In the genomic region with DNA sequence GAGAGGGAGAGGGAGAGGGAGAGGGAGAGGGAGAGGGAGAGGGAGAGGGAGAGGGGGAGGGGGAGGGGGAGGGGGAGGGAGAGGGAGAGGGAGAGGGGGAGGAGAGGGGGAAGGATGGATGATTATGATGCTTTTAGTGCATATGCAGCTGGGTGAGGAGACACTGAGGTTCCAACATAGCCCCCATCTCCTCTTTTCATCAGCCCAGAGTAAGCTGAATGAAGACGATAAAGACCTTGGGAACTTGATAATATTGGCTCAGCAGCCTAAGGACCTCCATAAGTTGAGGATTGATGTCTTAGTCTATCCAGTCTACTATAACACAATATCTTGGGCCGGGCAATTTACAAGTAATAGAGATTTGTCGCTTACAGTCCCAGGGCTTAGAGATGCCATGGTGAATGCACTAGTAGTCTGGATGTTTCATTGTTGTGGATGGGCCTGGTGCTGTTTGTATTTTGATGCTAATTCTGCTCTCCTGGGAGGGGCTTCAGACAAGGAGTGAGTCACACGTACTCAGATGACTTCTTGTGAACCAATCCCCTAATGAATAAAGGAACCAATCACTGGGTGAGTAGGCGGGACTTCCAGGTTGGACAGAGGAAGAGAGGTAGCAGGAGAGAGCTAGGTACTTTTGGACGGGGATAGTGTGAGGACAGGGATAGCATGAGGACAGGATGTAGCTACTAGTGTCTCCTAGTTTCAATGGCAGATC, we compare ENCODE assay signal across 20 mouse cellular contexts. TPM values are rescaled to one million over a fixed set of nuclear protein-coding genes. Genes with fewer than 3 reads are reported as not detected.
DNase-seq lines count a peak whose midpoint lies in the region; ATAC-seq and TF ChIP-seq lines count a peak whose summit lies in the region.
"Had no signal": no experiment of that assay in that cellular context is flagged by ENCODE, and none has a peak within 500 bp of the region (broad histone marks: within the 10 kb centered on the region; RNA-seq: fewer than 3 reads in every experiment).

No protein-coding gene starts in this region.

- ATAC-seq in forebrain, embryonic 13.5 days, result 0 out of 2 replicates have a peak, but pooled peaks have one; percentile 41
- 0 out of 2 replicates have a peak, but pooled peaks have one; percentile 30 for ATAC-seq in midbrain, embryonic 13.5 days
- ATAC-seq in midbrain, embryonic 11.5 days (ENCODE audit: low FRiP score), result no peak
- ATAC-seq: forebrain, embryonic 14.5 days had no signal

- no peak overlapping the region for H3K27ac ChIP-seq in forebrain, embryonic 13.5 days
- H3K27ac ChIP-seq in forebrain, embryonic 10.5 days, result no peak overlapping the region
- no peak overlapping the region for H3K27ac ChIP-seq in midbrain, embryonic 13.5 days
- no peak overlapping the region for H3K27ac ChIP-seq in midbrain, embryonic 11.5 days (ENCODE audit: low read depth, low read length)
- H3K27ac ChIP-seq: embryonic facial prominence, embryonic 10.5 days; hindbrain, embryonic 12.5 days; kidney, embryonic 15.5 days; lung, embryonic 15.5 days had no signal

- no peaks in the 10 kb centered on the region for H3K27me3 ChIP-seq in forebrain, embryonic 13.5 days
- H3K27me3 ChIP-seq in forebrain, embryonic 10.5 days (ENCODE audit: poor library complexity, severe bottlenecking), result no peaks in the 10 kb centered on the region
- no peaks in the 10 kb centered on the region for H3K27me3 ChIP-seq in midbrain, embryonic 13.5 days
- no peaks in the 10 kb centered on the region for H3K27me3 ChIP-seq in midbrain, embryonic 11.5 days (ENCODE audit: control insufficient read depth, insufficient read depth, low read length)
- H3K27me3 ChIP-seq: hindbrain, embryonic 12.5 days; kidney, embryonic 15.5 days; lung, embryonic 15.5 days had no signal

- no peak for DNase-seq in forebrain, embryonic 10.5 days (ENCODE audit: extremely low spot score, low spot score)
- no peak for DNase-seq in midbrain, embryonic 11.5 days (ENCODE audit: low spot score, missing footprints)
- peak; percentile 11 for DNase-seq in brain, embryonic 14.5 days (ENCODE audit: low read depth)
- DNase-seq in layer of hippocampus, postnatal 36 days, result no peak
- DNase-seq in kidney, postnatal 14 days, result no peak
- no peak for DNase-seq in layer of hippocampus, adult 11-12 months (ENCODE audit: low spot score)
- DNase-seq: adrenal gland, postnatal 36 days; cerebellum, adult 2 months; cerebellum, postnatal 36 days; gastrocnemius, postnatal 25 days; midbrain, embryonic 14.5 days; thymus, adult 18-20 months had no signal

- TF ChIP-seq CTCF in brain, embryonic 14.5 days (IDR thresholded peaks at IDR 0.05; ENCODE audit: borderline replicate concordance, extremely low read depth, insufficient read depth, insufficient read length), result no peak

- no peaks in the 10 kb centered on the region for H3K36me3 ChIP-seq in forebrain, embryonic 13.5 days (ENCODE audit: poor library complexity, severe bottlenecking)
- H3K36me3 ChIP-seq in forebrain, embryonic 10.5 days (replicated peaks), result no peaks in the 10 kb centered on the region
- no peaks in the 10 kb centered on the region for H3K36me3 ChIP-seq in midbrain, embryonic 13.5 days
- H3K36me3 ChIP-seq in midbrain, embryonic 11.5 days (ENCODE audit: control insufficient read depth, insufficient read depth, low read length), result no peaks in the 10 kb centered on the region
- H3K36me3 ChIP-seq: embryonic facial prominence, embryonic 10.5 days; G1E; hindbrain, embryonic 12.5 days; kidney, embryonic 15.5 days; lung, embryonic 15.5 days had no signal

- no peaks in the 10 kb centered on the region for H3K9me3 ChIP-seq in forebrain, embryonic 13.5 days (replicated peaks)
- no peaks in the 10 kb centered on the region for H3K9me3 ChIP-seq in forebrain, embryonic 10.5 days
- H3K9me3 ChIP-seq in midbrain, embryonic 13.5 days, result no peaks in the 10 kb centered on the region
- no peaks in the 10 kb centered on the region for H3K9me3 ChIP-seq in midbrain, embryonic 11.5 days (ENCODE audit: control insufficient read depth, low read length)
- H3K9me3 ChIP-seq: embryonic facial prominence, embryonic 10.5 days; G1E; hindbrain, embryonic 12.5 days; kidney, embryonic 15.5 days; lung, embryonic 15.5 days had no signal

- no peaks in the 10 kb centered on the region for H3K4me1 ChIP-seq in forebrain, embryonic 13.5 days
- H3K4me1 ChIP-seq in forebrain, embryonic 10.5 days, result no peaks in the 10 kb centered on the region
- H3K4me1 ChIP-seq in midbrain, embryonic 13.5 days (replicated peaks), result no peaks in the 10 kb centered on the region
- H3K4me1 ChIP-seq in midbrain, embryonic 11.5 days (ENCODE audit: control insufficient read depth, insufficient read depth, low read length), result no peaks in the 10 kb centered on the region
- H3K4me1 ChIP-seq: embryonic facial prominence, embryonic 10.5 days; hindbrain, embryonic 12.5 days; kidney, embryonic 15.5 days; lung, embryonic 15.5 days had no signal

- no peak overlapping the region for H3K9ac ChIP-seq in forebrain, embryonic 13.5 days
- no peak overlapping the region for H3K9ac ChIP-seq in midbrain, embryonic 13.5 days (replicated peaks)
- H3K9ac ChIP-seq in midbrain, embryonic 11.5 days (ENCODE audit: low read length), result no peak overlapping the region
- H3K9ac ChIP-seq: hindbrain, embryonic 12.5 days; kidney, embryonic 15.5 days; lung, embryonic 15.5 days had no signal

- no peak overlapping the region for H3K4me3 ChIP-seq in forebrain, embryonic 13.5 days
- no peak overlapping the region for H3K4me3 ChIP-seq in forebrain, embryonic 10.5 days
- H3K4me3 ChIP-seq in midbrain, embryonic 13.5 days (replicated peaks), result no peak overlapping the region
- no peak overlapping the region for H3K4me3 ChIP-seq in midbrain, embryonic 11.5 days (ENCODE audit: low read depth, low read length)
- H3K4me3 ChIP-seq: embryonic facial prominence, embryonic 10.5 days; hindbrain, embryonic 12.5 days; kidney, embryonic 15.5 days; lung, embryonic 15.5 days had no signal

- TF ChIP-seq POLR2A in brain, embryonic 14.5 days (IDR thresholded peaks at IDR 0.05; ENCODE audit: borderline replicate concordance, extremely low read depth, insufficient read depth, insufficient read length, poor library complexity, severe bottlenecking), result no peak

- H3K4me2 ChIP-seq in forebrain, embryonic 13.5 days, result no peak overlapping the region
- H3K4me2 ChIP-seq in midbrain, embryonic 13.5 days (replicated peaks), result no peak overlapping the region
- H3K4me2 ChIP-seq in midbrain, embryonic 11.5 days, result no peak overlapping the region
- H3K4me2 ChIP-seq: hindbrain, embryonic 12.5 days; kidney, embryonic 15.5 days; lung, embryonic 15.5 days had no signal

- 84% methylated on average over 6 of the region's 6 CpGs for WGBS in forebrain, embryonic 13.5 days
- 90% methylated on average over 6 of the region's 6 CpGs for WGBS in forebrain, embryonic 10.5 days
- WGBS in midbrain, embryonic 13.5 days, result 89% methylated on average over 6 of the region's 6 CpGs
- 92% methylated on average over 6 of the region's 6 CpGs for WGBS in midbrain, embryonic 11.5 days

RNA-seq across cellular contexts. Expression of a gene that starts 15.3 kb away (rescaled TPM):
- polyA plus RNA-seq in forebrain, embryonic 13.5 days (2015; fragmentation: Nextera tagmentation; extraction: Ambion mirVana), result 41.3 and 49.4 TPM in 2 replicates
- 49.9 and 51.8 TPM in 2 replicates for polyA plus RNA-seq in forebrain, embryonic 10.5 days (2016; fragmentation: Nextera tagmentation; extraction: Ambion mirVana)
- 37.3 and 39.1 TPM in 2 replicates for polyA plus RNA-seq in midbrain, embryonic 13.5 days (2015; fragmentation: Nextera tagmentation; extraction: Ambion mirVana)
- 46.7 and 51.6 TPM in 2 replicates for polyA plus RNA-seq in midbrain, embryonic 11.5 days (2014; fragmentation: Nextera tagmentation; extraction: Ambion mirVana)
- 22.4 and 29.1 TPM in 2 replicates for polyA plus RNA-seq in brain, embryonic 14.5 days (2012; rRNA removed)
- total RNA-seq in layer of hippocampus, postnatal 36 days (2021), result 10 to 100 TPM; 19.4 to 21.2 TPM
